Mouse (Mus musculus): ENCODE measurements around the gene Ank2.

Gene Ank2

DNA sequence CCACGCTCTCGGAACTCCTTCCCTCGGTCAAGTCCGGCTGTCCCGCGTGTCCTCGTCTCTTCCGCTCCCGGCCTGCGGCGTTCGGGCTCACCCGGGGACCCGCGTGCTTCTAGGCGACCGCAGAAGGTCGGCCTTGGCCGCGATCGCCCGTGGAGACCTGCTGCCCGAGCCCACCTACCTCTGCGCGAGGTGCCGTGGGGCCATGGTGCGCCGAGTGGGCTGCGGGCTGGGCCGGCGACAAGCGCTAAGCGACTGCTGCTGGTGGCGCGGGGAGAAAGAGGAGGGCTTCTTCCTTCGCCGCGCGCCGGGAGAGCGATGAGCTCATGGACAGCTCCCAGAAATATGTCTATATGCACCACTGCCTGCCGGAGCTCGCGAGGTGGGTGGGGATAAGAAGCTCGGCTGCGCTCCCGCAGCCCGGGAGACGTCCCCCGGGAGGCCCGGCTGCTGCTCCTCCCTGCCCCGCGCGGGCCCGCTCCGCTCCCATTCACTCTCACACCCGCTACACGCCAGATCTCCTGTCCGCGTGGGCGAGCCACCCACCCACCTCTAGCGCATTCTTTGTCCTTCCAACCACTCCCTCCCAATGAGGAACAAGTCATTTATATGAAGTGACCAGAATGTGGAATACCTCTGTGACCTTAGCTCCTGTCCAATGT, at the start of gene Ank2:
Gene Ank2, minus strand, starts transcription at position 609 of the 659 bp plus-strand sequence.
- no peak for DNase-seq (ENCODE audit: extremely low spot score, low read depth, low spot score)

DNA sequence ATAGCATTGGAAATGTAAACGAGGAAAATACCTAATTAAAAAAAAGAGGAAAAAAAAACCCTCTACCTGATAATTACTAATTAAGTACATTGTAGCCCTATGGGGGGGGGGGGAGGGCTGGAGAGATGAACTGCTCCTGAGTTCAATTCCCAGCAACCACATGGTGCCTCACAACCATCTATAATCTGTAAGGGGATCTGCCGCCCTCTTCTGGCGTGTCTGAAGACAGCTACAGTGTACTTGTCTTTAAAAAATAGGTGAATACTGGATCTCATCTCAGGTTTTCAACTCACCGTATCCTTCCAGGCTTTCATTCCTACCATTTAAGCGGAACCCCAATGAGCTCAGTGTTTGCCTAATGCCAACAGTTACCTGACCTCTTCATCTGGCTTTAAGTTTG, 48.7 kb upstream of the Ank2 start:
- no peak for DNase-seq (ENCODE audit: extremely low spot score, low read depth, low spot score)

- DNase-seq (ENCODE audit: extremely low spot score, low read depth, low spot score) = no peak
Observed at GRCm38 (mm10) chr3:127544610-127545121, 45.5 kb upstream of the Ank2 start.

DNA sequence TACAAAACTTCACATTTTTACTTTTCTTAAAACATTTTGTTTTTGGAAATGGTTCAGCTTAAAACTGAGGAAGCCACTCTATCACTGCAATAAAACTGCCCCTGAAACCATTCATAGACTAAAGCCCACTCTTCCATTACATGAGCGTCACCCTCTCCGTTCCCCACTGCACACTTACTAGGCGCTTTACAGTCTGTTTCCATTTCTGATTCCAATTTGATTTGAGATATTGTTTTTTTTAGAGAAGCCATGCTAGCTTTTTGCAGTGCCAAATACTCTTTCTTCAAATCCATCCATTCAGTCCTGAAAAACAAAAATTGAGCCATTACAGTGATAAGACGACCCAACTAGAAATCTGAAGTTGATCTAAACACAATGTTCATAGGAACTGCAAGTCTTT, 44.8 kb upstream of the Ank2 start:
- no peak for DNase-seq (ENCODE audit: extremely low spot score, low read depth, low spot score)

GRCm38 (mm10) chr3:127539193-127539592, 40.0 kb upstream of the Ank2 start:
- DNase-seq (ENCODE audit: extremely low spot score, low read depth, low spot score) = no peak

- DNase-seq (ENCODE audit: extremely low spot score, low read depth, low spot score) = no peak
Observed at GRCm38 (mm10) chr3:127530293-127530692, 31.1 kb upstream of the Ank2 start.

DNA sequence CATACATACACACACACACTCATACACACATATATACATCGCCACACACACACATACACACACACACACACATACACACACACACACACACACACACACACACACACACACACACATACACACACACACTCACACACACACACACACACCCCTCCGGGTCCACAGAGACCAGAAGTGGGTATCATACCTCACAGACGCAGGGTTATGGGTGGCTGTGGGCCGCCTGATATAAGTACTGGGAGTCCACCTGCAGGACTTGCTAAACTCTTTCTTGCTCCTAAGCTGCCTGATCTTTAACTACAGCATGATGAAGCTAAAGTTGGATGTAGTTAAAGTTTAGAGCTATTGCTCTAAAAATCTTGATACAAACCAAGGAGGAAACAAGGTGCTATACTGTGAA, 30.7 kb upstream of the Ank2 start:
- DNase-seq (ENCODE audit: extremely low spot score, low read depth, low spot score) = no peak

DNA sequence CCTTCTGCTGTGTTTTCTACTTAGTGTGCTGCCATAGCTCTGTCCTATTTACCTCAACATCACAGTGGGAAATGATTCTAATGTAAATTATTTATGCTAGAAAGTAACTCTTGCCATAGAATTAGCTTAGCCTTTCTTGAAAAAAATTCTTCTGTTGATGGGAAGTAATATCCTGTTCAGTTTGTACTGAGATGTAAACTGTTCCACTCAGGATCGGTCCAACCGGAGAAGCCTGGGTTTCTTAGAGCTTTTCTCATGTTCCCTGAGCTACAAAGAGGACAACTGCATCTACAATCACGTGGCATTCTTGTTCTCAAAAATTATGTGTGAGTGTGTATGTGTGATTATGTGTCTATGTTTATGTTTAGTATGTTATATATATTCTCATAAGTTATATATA, 30.1 kb upstream of the Ank2 start:
- no peak for DNase-seq (ENCODE audit: extremely low spot score, low read depth, low spot score)

GRCm38 (mm10) chr3:127527465-127528034, 28.4 kb upstream of the Ank2 start:
- DNase-seq (ENCODE audit: extremely low spot score, low read depth, low spot score) = no peak

DNA sequence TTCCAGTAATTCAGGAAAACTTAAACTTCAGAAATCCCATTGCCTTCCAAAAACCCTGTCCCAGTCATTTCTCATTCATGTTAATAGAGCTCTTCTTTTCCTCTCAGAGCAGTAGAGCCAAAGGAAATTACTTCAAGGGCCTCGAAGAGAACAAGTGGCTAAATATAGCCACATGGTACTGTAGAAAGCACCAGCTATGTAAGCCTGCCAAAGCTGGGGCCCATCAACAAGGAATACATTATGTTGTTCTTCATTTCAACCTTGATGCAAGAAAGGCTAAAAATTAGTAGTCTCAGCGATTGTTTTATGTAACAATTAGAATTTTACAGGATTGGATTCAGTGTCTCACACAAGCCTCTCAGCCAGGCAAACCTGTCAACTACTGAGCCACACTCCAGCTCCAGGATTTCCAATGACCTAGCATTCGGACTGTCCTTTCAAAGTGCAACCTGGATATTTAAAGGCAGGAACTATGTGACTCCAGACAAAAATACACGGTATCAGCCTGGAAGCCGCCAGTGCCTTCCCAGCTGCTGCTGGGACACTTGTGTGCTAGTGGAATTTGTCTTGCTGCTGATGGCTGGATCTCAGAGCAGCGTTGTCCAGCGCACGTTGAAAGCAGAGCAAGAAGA, 26.2 kb upstream of the Ank2 start:
- no peak for DNase-seq (ENCODE audit: extremely low spot score, low read depth, low spot score)

GRCm38 (mm10) chr3:127521156-127521555, 22.0 kb upstream of the Ank2 start:
- no peak for DNase-seq (ENCODE audit: extremely low spot score, low read depth, low spot score)

GRCm38 (mm10) chr3:127520300-127520699, 21.1 kb upstream of the Ank2 start:
- no peak for DNase-seq (ENCODE audit: extremely low spot score, low read depth, low spot score)

DNA sequence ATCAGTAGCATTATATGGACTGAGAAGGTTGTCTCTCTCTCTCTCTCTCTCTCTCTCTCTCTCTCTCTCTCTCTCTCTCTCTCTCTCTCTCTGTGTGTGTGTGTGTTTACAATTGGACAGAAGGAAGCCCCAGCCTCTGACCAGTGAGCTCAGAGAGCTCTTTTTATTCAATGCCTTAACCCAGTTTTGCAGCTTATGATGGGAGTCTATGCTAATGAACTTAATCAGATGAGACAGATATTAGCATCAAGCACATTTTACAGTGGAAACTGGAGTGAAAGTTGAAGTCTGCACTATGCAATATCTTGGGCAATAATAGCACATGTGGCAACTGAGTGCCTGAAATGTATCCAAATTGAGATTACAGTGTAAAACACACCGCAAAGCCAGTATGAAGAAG, 16.1 kb upstream of the Ank2 start:
- no peak for DNase-seq (ENCODE audit: extremely low spot score, low read depth, low spot score)

DNA sequence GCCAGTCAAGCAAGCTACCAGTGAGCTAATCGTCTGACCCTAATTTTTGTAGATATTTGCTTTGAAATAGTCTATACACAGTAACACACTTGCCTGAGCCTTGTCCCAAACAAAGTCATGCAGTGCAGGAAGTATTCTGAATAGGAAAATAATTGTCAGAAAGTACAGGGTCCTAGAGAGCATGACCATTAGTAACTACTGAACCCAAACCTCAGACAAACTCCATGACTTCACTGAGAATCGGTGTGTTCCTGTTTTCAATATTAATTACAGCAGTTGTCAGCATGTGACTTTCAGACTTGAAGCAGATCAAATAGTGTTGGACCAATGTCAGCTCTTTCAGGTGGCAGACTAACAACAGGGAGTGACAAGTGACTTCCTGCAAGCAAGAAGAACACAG, 14.5 kb upstream of the Ank2 start:
- no peak for DNase-seq (ENCODE audit: extremely low spot score, low read depth, low spot score)

DNA sequence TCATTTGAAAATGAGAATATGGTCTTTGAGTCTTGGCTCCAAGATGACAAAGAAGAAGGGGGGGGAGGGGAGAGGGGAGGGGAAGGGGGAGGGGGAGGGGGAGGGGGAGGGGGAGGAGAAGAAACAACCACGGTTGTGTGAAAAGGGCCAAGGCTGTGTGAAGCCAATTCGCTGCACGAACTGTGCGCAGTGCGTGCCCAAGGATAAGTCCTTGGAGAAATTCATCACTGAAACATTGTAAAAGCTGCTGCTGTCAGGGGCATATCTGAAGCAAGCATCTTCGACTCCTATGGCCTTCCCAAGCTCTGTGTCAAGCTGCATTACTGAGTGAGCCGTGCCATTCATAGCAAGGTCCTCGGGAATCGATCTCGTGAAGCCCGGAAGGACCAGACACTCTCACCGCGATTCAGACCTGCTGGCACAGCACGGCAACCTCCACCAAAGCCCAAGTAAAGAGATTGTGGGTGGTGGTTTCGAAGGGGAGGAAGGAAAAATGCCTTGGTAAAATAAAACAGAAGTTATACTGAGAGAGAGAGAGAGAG, 13.7 kb upstream of the Ank2 start:
- DNase-seq (ENCODE audit: extremely low spot score, low read depth, low spot score) = no peak

GRCm38 (mm10) chr3:127511786-127512746, 12.9 kb upstream of the Ank2 start:
- DNase-seq (ENCODE audit: extremely low spot score, low read depth, low spot score) = no peak

GRCm38 (mm10) chr3:127507878-127508783, 9.0 kb upstream of the Ank2 start:
- no peak for DNase-seq (ENCODE audit: extremely low spot score, low read depth, low spot score)

- DNase-seq (ENCODE audit: extremely low spot score, low read depth, low spot score) = no peak
Observed at GRCm38 (mm10) chr3:127498197-127498741, 881 bp downstream of the Ank2 start.

- no peak for DNase-seq (ENCODE audit: extremely low spot score, low read depth, low spot score)
Observed at GRCm38 (mm10) chr3:127492663-127493062, 6.5 kb downstream of the Ank2 start.

DNA sequence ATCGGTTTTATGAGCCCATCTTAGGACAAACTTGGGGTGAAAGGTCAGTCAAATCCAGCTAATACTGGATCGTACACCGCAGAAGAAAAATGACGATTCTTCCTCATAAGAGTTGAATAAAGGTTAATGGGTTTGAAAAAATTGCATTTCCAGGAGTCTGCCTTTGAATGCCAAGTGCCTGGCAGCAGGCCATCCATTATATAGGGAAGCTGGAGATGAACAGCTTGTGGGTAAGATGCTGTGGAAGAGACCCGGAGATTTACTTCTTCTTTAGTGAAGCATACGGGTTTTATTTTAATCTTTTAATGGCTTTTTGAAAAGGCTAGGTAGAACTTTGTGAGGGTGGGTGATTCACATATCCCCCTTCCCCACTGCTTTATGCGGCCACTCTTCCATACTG, 11.8 kb downstream of the Ank2 start:
- DNase-seq (ENCODE audit: extremely low spot score, low read depth, low spot score) = no peak
